Mouse (Mus musculus): ENCODE data around the gene Rab26. TPM values are rescaled to one million over a fixed set of nuclear protein-coding genes. Genes with fewer than 3 reads are reported as not detected.

The Rab26 gene
- polyA plus RNA-seq, 1 experiment from 2014 or later: 0.40 TPM

DNA sequence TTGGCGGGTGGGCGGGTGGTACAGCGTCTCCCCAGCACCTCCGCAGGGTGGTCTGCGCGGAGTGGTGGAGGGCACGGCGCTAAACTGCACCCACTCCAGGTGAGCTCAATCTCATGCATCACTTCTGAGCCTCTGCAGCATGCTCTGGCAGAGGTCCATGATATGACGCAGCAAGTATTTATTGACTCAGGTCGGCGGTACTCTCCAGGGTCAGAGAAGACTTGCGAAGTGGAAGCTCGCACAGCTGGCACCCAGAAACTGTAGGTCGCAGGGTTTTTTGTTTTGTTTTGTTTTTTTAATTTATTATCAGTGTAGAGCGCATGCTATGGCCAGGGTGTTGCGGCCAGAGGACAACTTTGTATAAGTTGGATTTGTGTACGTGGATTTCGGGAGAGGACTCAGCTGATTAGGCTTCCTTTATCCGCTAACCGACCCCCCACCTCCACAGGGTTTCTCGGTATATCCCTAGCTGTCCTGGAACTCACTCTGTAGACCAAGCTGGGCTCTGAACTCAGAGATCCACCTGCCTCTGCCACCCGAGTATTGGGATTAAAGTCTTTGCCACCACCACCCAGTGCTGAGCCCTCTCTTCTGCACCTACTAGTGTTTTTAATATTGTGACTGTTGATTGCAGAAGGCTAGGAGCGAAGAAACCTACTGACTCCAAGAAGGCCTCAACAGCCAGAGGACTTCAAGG lies 15.1 kb upstream of the Rab26 start:
- ATAC-seq (no peak), DNase-seq (ENCODE audit: low read depth, low spot score) (no peak)
- in situ Hi-C loops (cut with MboI; ENCODE audit: low pct_unique_long_range_greater_than_20kb): no loop called here
- H3K27me3 ChIP-seq: no peaks in the 10 kb centered on the region
- CTCF ChIA-PET: interaction anchor here (0.8 to 3.5 kb wide), 4 partner anchors 10 to 44 kb away, joined by 3 to 20 read pairs (median 4); no protein-coding TSS in a partner anchor
- POLR2A ChIA-PET: interaction anchor here (0.9 to 1.6 kb wide), 4 partner anchors 11 to 95 kb away, joined by 3 to 4 read pairs (median 3); no protein-coding TSS in a partner anchor
- TF ChIP-seq CTCF (IDR thresholded peaks at IDR 0.05): no peak

DNA sequence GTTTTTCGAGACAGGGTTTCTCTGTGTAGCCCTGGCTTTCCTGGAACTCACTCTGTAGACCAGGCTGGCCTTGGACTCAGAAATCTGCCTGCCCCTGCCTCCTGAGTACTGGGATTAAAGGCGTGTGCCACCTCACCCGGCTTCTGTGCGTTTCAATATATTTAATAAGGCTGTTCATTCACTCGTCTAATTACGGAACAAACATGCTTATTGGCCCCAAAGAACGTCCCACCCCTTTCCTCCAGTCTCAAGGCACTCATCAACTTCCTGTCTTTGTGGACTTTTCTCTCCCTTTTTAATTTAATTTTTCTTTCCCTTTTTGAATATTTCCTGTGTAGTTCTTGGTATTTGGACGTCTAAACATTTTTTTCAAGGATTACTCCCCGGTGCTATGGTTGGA lies 14.4 kb upstream of the Rab26 start:
- in situ Hi-C loops (cut with MboI; ENCODE audit: low pct_unique_long_range_greater_than_20kb): no loop called here

DNA sequence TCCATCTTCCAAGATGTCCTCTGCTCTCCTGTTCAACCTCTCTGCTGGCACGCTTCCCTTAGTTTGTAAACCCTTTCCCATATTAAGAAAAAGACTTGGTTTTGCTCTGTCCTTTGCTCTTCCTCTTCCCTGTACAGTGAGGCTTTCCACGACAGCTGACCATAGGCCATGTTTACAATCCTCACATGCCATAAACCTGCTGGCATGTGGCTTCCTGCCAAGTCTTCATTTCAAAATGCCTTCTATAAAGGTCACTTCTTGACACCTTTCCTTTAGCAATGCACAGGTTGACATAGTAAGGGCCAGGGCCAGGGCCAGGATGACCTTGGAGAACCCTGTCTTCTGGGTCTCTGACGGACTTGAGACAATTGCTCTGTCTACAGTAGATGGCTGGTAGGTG lies 12.2 kb upstream of the Rab26 start:
- ATAC-seq: no peak
- no peak for TF ChIP-seq CTCF (IDR thresholded peaks at IDR 0.05)
- H3K27me3 ChIP-seq: no peaks in the 10 kb centered on the region
- CTCF ChIA-PET: no interaction called here
- DNase-seq (ENCODE audit: low read depth, low spot score): no peak
- in situ Hi-C loops (cut with MboI; ENCODE audit: low pct_unique_long_range_greater_than_20kb): no loop called here
- POLR2A ChIA-PET: no interaction called here

More for the DNA sequence above, 14.4 kb upstream of the Rab26 start:
- ChIA-PET CTCF (interaction anchor here (0.8 to 3.5 kb wide), 3 partner anchors 9 to 43 kb away, joined by 3 to 20 read pairs (median 4); no protein-coding TSS in a partner anchor), POLR2A (interaction anchor here (1.1 kb wide), 1 partner anchor 58 kb away, joined by 3 read pairs; no protein-coding TSS in a partner anchor)
- no peak for DNase-seq (ENCODE audit: low read depth, low spot score)
- no peak for TF ChIP-seq CTCF (IDR thresholded peaks at IDR 0.05)
- no peaks in the 10 kb centered on the region for H3K27me3 ChIP-seq
- no peak for ATAC-seq

DNA sequence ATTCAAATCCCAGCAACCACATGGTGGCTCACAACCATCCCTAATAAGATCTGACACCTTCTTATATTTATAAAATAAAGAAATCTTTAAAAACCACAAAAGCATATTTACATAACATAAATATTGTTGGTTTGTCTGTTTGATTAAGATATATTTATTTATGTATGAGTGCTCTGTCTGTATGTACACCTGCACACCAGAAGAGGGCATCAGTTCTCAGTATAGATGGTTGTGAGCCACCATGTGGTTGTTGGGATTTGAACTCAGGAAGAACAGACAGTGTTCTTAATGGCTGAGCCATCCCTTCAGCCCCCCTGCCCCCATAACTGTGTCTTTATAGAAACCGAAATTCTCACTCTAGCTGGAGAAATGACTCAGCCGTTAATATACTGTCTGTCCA lies 11.2 kb upstream of the Rab26 start:
- no peaks in the 10 kb centered on the region for H3K27me3 ChIP-seq
- in situ Hi-C loops (cut with MboI; ENCODE audit: low pct_unique_long_range_greater_than_20kb): no loop called here
- DNase-seq (ENCODE audit: low read depth, low spot score): no peak
- no peak for TF ChIP-seq CTCF (IDR thresholded peaks at IDR 0.05)
- ChIA-PET CTCF (no interaction called here), POLR2A (no interaction called here)
- no peak for ATAC-seq

DNA sequence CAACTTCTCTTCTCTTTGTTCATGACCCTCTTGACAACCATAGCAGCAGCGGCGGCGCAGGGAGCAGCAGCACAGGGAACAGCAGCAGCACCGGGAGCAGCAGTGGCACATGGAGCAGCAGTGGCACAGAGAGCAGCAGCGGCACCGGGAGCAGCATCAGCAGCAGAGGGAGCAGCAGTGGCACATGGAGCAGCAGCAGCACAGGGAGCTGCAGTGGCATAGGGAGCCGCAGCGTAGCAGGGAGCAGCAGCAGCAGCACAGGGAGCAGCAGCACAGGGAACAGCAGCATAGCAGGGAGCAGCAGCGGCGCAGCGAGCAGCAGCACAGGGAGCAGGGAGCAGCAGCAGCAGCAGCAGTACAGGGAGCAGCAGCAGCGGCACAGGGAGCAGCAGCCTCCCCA lies 10.6 kb upstream of the Rab26 start:
- ChIA-PET POLR2A (no interaction called here), CTCF (interaction anchor here (1.4 kb wide), 2 partner anchors 20 to 66 kb away, joined by 3 to 4 read pairs; partner anchors contain the start of gene Mlst8)
- in situ Hi-C loops (cut with MboI; ENCODE audit: low pct_unique_long_range_greater_than_20kb): no loop called here
- DNase-seq (ENCODE audit: low read depth, low spot score) (no peak), ATAC-seq (no peak)
- no peak for TF ChIP-seq CTCF (IDR thresholded peaks at IDR 0.05)
- H3K27me3 ChIP-seq: no peaks in the 10 kb centered on the region

DNA sequence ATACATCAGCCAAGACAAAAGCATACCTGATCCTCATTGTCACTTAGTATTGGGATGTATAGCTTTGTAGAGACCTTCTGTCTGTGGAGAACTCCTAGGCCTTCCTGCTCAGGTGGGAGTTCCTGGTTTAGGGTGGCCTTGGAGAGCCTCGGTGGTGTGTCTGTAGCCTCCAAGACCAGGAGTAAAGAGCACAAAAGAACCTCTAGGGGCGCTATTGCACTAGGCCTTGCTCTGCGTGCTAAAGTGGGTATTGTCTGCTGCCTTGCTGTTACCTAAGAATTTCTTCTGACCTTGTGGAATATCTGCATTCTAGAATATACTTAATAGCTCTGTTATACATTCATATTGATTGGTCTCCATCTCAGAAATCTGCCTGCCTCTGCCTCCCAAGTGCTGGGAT lies 6.4 kb upstream of the Rab26 start:
- H3K27me3 ChIP-seq: no peaks in the 10 kb centered on the region
- ChIA-PET POLR2A (no interaction called here), CTCF (interaction anchor here (0.9 to 3.0 kb wide), 3 partner anchors 45 to 81 kb away, joined by 3 to 13 read pairs (median 7); no protein-coding TSS in a partner anchor)
- no peak for ATAC-seq
- in situ Hi-C loops (cut with MboI; ENCODE audit: low pct_unique_long_range_greater_than_20kb): no loop called here
- peak; percentile 61 for TF ChIP-seq CTCF (IDR thresholded peaks at IDR 0.05)
- no peak for DNase-seq (ENCODE audit: low read depth, low spot score)

DNA sequence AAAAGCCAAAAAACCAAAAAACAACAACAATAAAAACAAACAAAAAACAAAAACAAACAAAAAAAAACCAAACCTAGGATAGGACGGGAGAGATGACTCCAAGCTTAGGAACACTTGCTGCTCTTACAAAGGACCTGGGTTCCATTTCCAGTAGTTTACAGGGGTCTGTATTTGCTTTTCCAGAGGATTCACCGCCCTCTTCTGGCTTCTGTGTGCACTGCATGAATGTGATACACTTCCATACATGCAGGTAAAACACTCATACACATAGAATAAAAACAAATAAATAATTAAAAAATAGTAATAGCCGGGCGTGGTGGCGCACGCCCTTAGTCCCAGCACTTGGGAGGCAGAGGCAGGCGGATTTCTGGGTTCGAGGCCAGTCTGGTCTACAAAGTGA lies 4.9 kb upstream of the Rab26 start:
- DNase-seq (ENCODE audit: low read depth, low spot score): no peak
- in situ Hi-C loops (cut with MboI; ENCODE audit: low pct_unique_long_range_greater_than_20kb): loop anchor here (5.0 kb wide), 1 partner anchor 88 kb away; no protein-coding TSS in a partner anchor
- TF ChIP-seq CTCF (IDR thresholded peaks at IDR 0.05): peak; percentile 83
- CTCF ChIA-PET: interaction anchor here (0.6 to 3.0 kb wide), 14 partner anchors 9 to 132 kb away, joined by 3 to 20 read pairs (median 5); partner anchors contain the start of genes Mlst8, Nthl1, Pkd1 and Traf7
- H3K27me3 ChIP-seq: no peaks in the 10 kb centered on the region
- POLR2A ChIA-PET: interaction anchor here (1.5 kb wide), 1 partner anchor 74 kb away, joined by 3 read pairs; no protein-coding TSS in a partner anchor
- no peak for ATAC-seq

DNA sequence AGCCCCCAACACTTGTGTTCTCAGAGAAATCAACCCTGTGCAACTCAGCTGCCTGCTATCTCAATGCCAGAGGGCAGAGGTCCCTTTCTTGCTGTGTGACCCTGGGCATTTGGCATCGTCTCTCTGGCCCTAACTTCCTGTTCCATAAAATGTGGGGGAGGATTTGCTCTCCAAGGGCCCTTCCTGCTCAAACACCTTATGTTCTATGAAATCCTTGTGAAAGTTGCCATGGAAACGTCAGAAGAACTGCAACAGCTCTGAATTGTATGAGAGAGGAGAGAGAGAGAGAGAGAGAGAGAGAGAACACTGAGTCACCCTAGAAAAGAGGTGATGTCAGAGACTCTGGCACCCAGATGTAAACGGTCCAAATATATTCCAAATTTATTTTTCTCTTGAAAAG lies 3.5 kb upstream of the Rab26 start:
- H3K27me3 ChIP-seq: no peaks in the 10 kb centered on the region
- TF ChIP-seq CTCF (IDR thresholded peaks at IDR 0.05): peak; percentile 15
- ChIA-PET POLR2A (no interaction called here), CTCF (interaction anchor here (2.3 kb wide), 1 partner anchor 78 kb away, joined by 8 read pairs; no protein-coding TSS in a partner anchor)
- no peak for ATAC-seq
- in situ Hi-C loops (cut with MboI; ENCODE audit: low pct_unique_long_range_greater_than_20kb): loop anchor here (5.0 kb wide), 1 partner anchor 90 kb away; no protein-coding TSS in a partner anchor
- no peak for DNase-seq (ENCODE audit: low read depth, low spot score)

DNA sequence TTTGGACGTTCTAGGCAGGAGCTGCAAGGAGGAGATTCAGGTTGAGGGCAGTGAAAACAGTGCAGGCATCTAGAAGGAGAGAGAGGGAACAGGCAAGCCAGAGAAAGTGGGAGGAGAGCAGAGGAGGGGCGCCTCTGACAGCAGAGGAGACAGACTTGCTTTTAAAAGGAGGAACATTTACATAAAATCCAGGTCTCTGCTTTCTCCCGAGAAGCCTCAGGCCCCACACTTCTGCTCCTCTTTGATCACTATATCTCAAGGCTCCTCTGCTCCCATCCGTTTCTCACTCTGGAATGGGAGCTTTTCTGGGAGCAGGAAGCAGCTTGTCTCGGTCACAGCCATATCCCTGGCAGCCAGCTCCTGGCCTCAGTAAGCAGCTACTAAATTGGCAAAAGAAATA lies 1.3 kb upstream of the Rab26 start:
- ChIA-PET CTCF (interaction anchor here (1.0 kb wide), 1 partner anchor 13 kb away, joined by 4 read pairs; no protein-coding TSS in a partner anchor), POLR2A (no interaction called here)
- no peak for DNase-seq (ENCODE audit: low read depth, low spot score)
- H3K27me3 ChIP-seq: no peaks in the 10 kb centered on the region
- ATAC-seq: no peak
- no peak for TF ChIP-seq CTCF (IDR thresholded peaks at IDR 0.05)
- in situ Hi-C loops (cut with MboI; ENCODE audit: low pct_unique_long_range_greater_than_20kb): loop anchor here (5.0 kb wide), 1 partner anchor 92 kb away; no protein-coding TSS in a partner anchor

DNA sequence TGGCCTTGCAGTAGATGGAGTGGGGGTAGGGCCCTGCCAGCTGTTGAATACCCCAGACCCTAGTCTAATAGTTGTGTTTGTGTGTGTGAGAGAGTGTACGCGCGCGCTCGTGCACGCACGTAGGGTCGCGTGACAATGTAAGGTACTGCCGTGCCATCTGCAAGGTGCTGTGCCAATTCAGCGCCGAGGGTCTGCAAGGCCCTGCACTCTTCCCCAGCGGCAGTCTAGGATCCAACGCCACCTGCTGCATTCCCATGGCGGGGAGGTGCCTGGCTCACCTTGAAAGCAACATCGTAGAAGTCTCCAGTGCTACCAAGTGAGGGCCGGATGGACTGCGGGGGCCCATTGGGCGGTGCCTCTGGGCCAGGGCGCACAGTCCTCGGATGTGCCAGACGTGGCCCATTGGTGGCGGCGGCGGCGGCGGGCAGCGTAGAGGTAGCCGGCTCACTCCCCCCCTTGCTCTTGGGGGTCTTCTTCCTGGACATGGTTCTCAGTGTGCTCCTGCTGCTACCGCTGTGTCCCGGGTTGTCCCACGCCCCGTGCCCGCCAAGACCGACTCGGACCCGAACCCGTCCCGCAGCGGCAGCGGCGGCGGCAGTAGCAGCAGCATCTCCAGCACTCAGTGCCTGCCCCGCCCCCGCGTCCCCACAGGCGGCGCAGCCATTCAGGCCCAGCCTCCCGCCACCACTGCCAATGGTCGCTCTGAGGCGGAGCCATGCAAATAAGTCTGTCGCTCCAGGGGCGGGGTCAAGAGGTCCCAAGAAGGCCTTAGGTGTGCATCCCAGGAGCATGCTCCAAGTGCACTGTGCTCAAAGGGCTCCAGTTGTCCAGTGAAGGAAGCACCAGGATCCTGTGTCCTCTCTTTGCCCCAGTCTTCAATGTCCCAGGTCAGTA lies 664 bp downstream of the Rab26 start:
- POLR2A ChIA-PET: no interaction called here
- DNase-seq (ENCODE audit: low read depth, low spot score) (no peak), ATAC-seq (no peak)
- no peak for TF ChIP-seq CTCF (IDR thresholded peaks at IDR 0.05)
- in situ Hi-C loops (cut with MboI; ENCODE audit: low pct_unique_long_range_greater_than_20kb): loop anchor here (5.0 kb wide), 1 partner anchor 129 kb away; no protein-coding TSS in a partner anchor
- no peaks in the 10 kb centered on the region for H3K27me3 ChIP-seq
- CTCF ChIA-PET: no interaction called here
